Comparison of ENCODE assay signal across 9 mouse cellular contexts in genomic region chr4:140153101-140153500, GRCm38 (mm10).
A peak's percentile ranks its signal among the peaks of the same experiment; 100 is the strongest.
DNase-seq lines count a peak whose midpoint lies in the region; ATAC-seq and TF ChIP-seq lines count a peak whose summit lies in the region.
"Had no signal": no experiment of that assay in that cellular context is flagged by ENCODE, and none has a peak within 500 bp of the region (broad histone marks: within the 10 kb centered on the region; RNA-seq: fewer than 3 reads in every experiment).

No protein-coding gene starts in this region.

- TF ChIP-seq EP300 in heart, postnatal 0 days (IDR thresholded peaks at IDR 0.05; ENCODE audit: low read depth) = no peak

- TF ChIP-seq CTCF in heart, postnatal 0 days (IDR thresholded peaks at IDR 0.05; ENCODE audit: low read depth) = peak; percentile 86
- TF ChIP-seq CTCF in spleen, adult 2 months (IDR thresholded peaks at IDR 0.05; ENCODE audit: extremely low read depth, insufficient read depth, insufficient read length, insufficient replicate concordance) = peak; percentile 20; the same call in 1 of the 2 replicates

- H3K27me3 ChIP-seq in heart, postnatal 0 days (ENCODE audit: control insufficient read depth, insufficient read depth, low read length) = no peaks in the 10 kb centered on the region
- no peaks in the 10 kb centered on the region for H3K27me3 ChIP-seq in spleen, adult 2 months (ENCODE audit: control insufficient read depth, insufficient read depth, low read length)
- H3K27me3 ChIP-seq in hindbrain, embryonic 15.5 days = no peaks in the 10 kb centered on the region
- H3K27me3 ChIP-seq: neural tube, embryonic 13.5 days had no signal

- no peaks in the 10 kb centered on the region for H3K9me3 ChIP-seq in heart, postnatal 0 days (replicated peaks; ENCODE audit: control insufficient read depth, low read length)
- H3K9me3 ChIP-seq in hindbrain, embryonic 15.5 days = no peaks in the 10 kb centered on the region
- H3K9me3 ChIP-seq: neural tube, embryonic 13.5 days had no signal

- ATAC-seq in heart, postnatal 0 days (ENCODE audit: insufficient read depth, low read depth) = peak; percentile 25; the same call in 1 of the 2 replicates
- ATAC-seq in hindbrain, embryonic 15.5 days (ENCODE audit: low FRiP score, low read depth) = no peak

- H3K9ac ChIP-seq in heart, postnatal 0 days (replicated peaks; ENCODE audit: low read depth, low read length) = no peak overlapping the region
- no peak overlapping the region for H3K9ac ChIP-seq in hindbrain, embryonic 15.5 days
- H3K9ac ChIP-seq: neural tube, embryonic 13.5 days had no signal

- WGBS in heart, postnatal 0 days = 15% methylated on average over 7 of the region's 7 CpGs
- 18% methylated on average over 7 of the region's 7 CpGs for WGBS in spleen, adult 2 months
- 33% methylated on average over 7 of the region's 7 CpGs for WGBS in hindbrain, embryonic 15.5 days

- no peaks in the 10 kb centered on the region for H3K36me3 ChIP-seq in heart, postnatal 0 days (replicated peaks; ENCODE audit: control insufficient read depth, insufficient read depth, low read length)
- no peaks in the 10 kb centered on the region for H3K36me3 ChIP-seq in spleen, adult 2 months (ENCODE audit: control insufficient read depth, insufficient read depth, low read length)
- H3K36me3 ChIP-seq in hindbrain, embryonic 15.5 days = no peaks in the 10 kb centered on the region

- intact Hi-C loops in heart, postnatal 25 days (cut with DNase I) = loop anchor here (10.0 kb wide), 1 partner anchor 278 kb away; no protein-coding TSS in a partner anchor

- H3K4me1 ChIP-seq in heart, postnatal 0 days (ENCODE audit: control insufficient read depth, insufficient read depth) = no peaks in the 10 kb centered on the region
- no peaks in the 10 kb centered on the region for H3K4me1 ChIP-seq in spleen, adult 2 months (ENCODE audit: control insufficient read depth, insufficient read depth, insufficient read length)
- peaks cover 28% of the 10 kb centered on the region for H3K4me1 ChIP-seq in hindbrain, embryonic 15.5 days (replicated peaks)

- no peak overlapping the region for H3K4me3 ChIP-seq in heart, postnatal 0 days (ENCODE audit: low read depth, low read length)
- no peak overlapping the region for H3K4me3 ChIP-seq in spleen, adult 2 months (ENCODE audit: extremely low read depth, insufficient read depth, insufficient read length)
- H3K4me3 ChIP-seq in hindbrain, embryonic 15.5 days = no peak overlapping the region
- H3K4me3 ChIP-seq: neural tube, embryonic 13.5 days had no signal

- TF ChIP-seq POLR2A in spleen, adult 2 months (IDR thresholded peaks at IDR 0.05; ENCODE audit: low read depth, low read length) = no peak

- H3K4me2 ChIP-seq in heart, postnatal 0 days (ENCODE audit: low read depth, low read length) = no peak overlapping the region
- no peak overlapping the region for H3K4me2 ChIP-seq in hindbrain, embryonic 15.5 days
- H3K4me2 ChIP-seq: neural tube, embryonic 13.5 days had no signal

- DNase-seq in heart, postnatal 0 days (ENCODE audit: low spot score) = no peak
- no peak for DNase-seq in heart, postnatal 25 days (ENCODE audit: low spot score)
- DNase-seq in spleen, adult 2 months (ENCODE audit: low read depth in 1 of 2, low spot score in 2 of 2) = no peak
- DNase-seq in spleen, postnatal 4 days (ENCODE audit: low spot score in 2 of 2) = no peak
- peak; percentile 83 to 86 for DNase-seq in cerebellum, postnatal 10 days
- DNase-seq in lung, postnatal 14 days = peak; percentile 45
- DNase-seq in yolk sac, embryonic 10.5 days (ENCODE audit: low spot score) = no peak

- H3K27ac ChIP-seq in heart, postnatal 0 days (ENCODE audit: low read depth) = no peak overlapping the region
- no peak overlapping the region for H3K27ac ChIP-seq in spleen, adult 2 months (ENCODE audit: insufficient read depth, low read length)
- 0 out of 2 replicates have a peak overlapping the region, but pooled peaks have one; percentile 78 for H3K27ac ChIP-seq in hindbrain, embryonic 15.5 days (replicated peaks)
- H3K27ac ChIP-seq: neural tube, embryonic 13.5 days had no signal

Comparison
In these comparisons a context has a peak if more than half of its experiments do, and no peak if none do; other contexts are left out.
1. DNase-seq: peak in cerebellum, postnatal 10 days (2 of 2) and lung, postnatal 14 days (single experiment); none in heart, postnatal 0 days (single experiment), heart, postnatal 25 days (single experiment), spleen, adult 2 months (0 of 2), spleen, postnatal 4 days (0 of 2) and yolk sac, embryonic 10.5 days (single experiment).